Mouse (Mus musculus) forebrain, embryonic 15.5 days (tissue): ENCODE measurements at regions not wholly inside any gene's neighbourhood (a gene's known extent, or its start where the extent isn't known, plus 50 kb on each side); places are given as distances from the start of the nearest gene placed in this dataset.
A peak's percentile ranks its signal among the peaks of the same experiment; 100 is the strongest.

Experiments
- ATAC-seq: fragments of 200-750 bp; cut with Nextera tagmentation; replicated peaks from 2 replicates; pipeline ENCODE4 v1.8.0; 2017; ENCODE audit warnings: mild to moderate bottlenecking, moderate TSS enrichment, moderate library complexity
- H3K27ac ChIP-seq: fragments of 300-500 bp; sonication (generic); replicated peaks from 2 replicates; pipeline ENCODE4 v1.5.1; 2015; ENCODE audit warnings: mild to moderate bottlenecking, inconsistent platforms
- H3K27me3 ChIP-seq: fragments of 300-500 bp; sonication (generic); 2 replicates; pipeline ENCODE4 v1.6.1; 2015; ENCODE audit warnings: inconsistent platforms
- H3K36me3 ChIP-seq: fragments of 300-500 bp; sonication (generic); 2 replicates; pipeline ENCODE4 v1.6.1; 2015; ENCODE audit warnings: mild to moderate bottlenecking, inconsistent platforms
- H3K4me1 ChIP-seq: fragments of 300-500 bp; sonication (generic); 2 replicates; pipeline ENCODE4 v1.6.1; 2015; ENCODE audit warnings: inconsistent platforms
- H3K4me2 ChIP-seq: fragments of 300-500 bp; sonication (generic); replicated peaks from 2 replicates; pipeline ENCODE4 v1.6.1; 2015; ENCODE audit warnings: mild to moderate bottlenecking, inconsistent platforms
- H3K4me3 ChIP-seq: fragments of 300-500 bp; sonication (generic); 2 replicates; pipeline ENCODE4 v1.5.1; 2015; ENCODE audit warnings: mild to moderate bottlenecking, inconsistent platforms
- H3K9ac ChIP-seq: fragments of 300-500 bp; sonication (generic); replicated peaks from 2 replicates; pipeline ENCODE4 v1.6.1; 2015; ENCODE audit warnings: mild to moderate bottlenecking, inconsistent platforms
- H3K9me3 ChIP-seq: fragments of 300-500 bp; sonication (generic); 2 replicates; pipeline ENCODE4 v1.6.1; 2016; ENCODE audit warnings: inconsistent platforms
- WGBS: fragments of 180-500 bp; shearing (Covaris S2); methylation state at CpG from one replicate; pipeline ENCODE4 v1.1.7; 2015; ENCODE audit warnings: mixed read lengths; 5-methylcytosine and 5-hydroxymethylcytosine counted together

DNA sequence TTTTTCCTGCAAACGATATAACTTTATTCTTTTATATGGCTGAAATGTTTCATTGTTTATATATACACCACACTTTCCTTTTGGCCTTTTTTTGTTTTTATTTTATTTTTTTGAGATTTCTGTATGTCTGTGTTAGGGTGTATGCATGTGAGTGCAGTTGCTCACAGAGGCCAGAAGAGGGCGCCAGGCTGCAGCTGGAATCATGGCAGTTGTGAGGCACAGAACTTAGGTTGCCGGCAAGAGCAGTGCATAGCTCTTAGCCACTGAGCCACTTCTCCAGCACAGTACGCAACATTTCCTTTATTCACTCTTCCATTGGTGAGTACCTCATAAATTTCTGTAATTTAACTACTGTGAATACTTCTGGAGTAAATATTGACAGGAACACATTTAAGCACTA is 100.8 kb upstream of the Mrps10 start:
- Histone ChIP-seq H3K9me3 (no peaks in the 10 kb centered on the region), H3K27ac (no peak overlapping the region), H3K4me3 (no peak overlapping the region), H3K36me3 (no peaks in the 10 kb centered on the region), H3K9ac (no peak overlapping the region), H3K4me1 (0 out of 2 replicates have a peak, but pooled peaks cover 4% of the 10 kb centered on the region), H3K4me2 (no peak overlapping the region), H3K27me3 (no peaks in the 10 kb centered on the region)
- WGBS = 91% methylated on average over 4 of the region's 4 CpGs
- ATAC-seq = no peak

DNA sequence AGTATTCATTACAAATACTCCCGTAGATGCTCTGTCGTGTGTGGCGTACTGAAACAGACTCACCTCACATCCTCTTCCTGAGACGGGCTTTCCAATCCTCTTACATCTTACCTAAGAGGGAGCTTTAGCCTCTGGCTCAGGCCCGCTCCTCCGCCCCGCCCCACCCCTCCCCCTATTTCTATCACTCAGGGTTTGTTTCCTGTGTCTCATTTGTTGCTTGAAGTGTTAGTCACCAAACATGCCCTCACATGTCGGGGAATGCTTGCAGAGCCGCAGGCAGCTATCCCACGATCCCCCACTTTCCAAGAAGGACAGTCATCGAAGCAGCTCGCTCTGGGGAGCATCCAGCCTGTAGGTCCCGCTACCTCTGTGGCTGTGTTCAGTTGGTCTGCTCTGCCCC is 101.6 kb upstream of the Mrps10 start:
- Histone ChIP-seq H3K9me3 (no peaks in the 10 kb centered on the region), H3K27me3 (no peaks in the 10 kb centered on the region), H3K27ac (no peak overlapping the region), H3K9ac (no peak overlapping the region), H3K4me3 (no peak overlapping the region), H3K4me1 (0 out of 2 replicates have a peak, but pooled peaks cover 2% of the 10 kb centered on the region), H3K36me3 (0 out of 2 replicates have a peak, but pooled peaks cover 3% of the 10 kb centered on the region), H3K4me2 (no peak overlapping the region)
- 97% methylated on average over 13 of the region's 13 CpGs for WGBS
- ATAC-seq = no peak

DNA sequence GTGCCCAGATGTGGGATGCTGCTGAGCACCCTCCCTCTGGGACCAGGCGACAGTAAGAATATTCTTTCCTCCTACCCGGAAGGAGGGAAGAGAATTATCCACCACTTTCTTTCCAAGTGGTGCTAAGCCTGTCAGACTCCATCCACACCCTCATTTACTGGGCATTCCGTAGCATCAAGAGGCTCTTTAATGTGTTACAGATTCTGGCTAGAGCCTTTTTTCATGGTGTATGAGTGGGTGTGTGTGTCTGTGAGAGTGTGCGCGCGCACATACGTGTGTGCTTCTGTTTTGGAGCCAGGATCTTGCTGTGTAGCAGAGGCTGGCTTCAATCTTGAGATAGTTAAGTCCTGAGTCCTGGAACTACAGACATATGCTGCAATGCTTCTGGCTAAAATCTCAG is 102.4 kb upstream of the Mrps10 start:
- H3K36me3 ChIP-seq = 0 out of 2 replicates have a peak, but pooled peaks cover 3% of the 10 kb centered on the region
- no peak overlapping the region for H3K9ac ChIP-seq
- no peak overlapping the region for H3K4me2 ChIP-seq
- ATAC-seq = no peak
- 92% methylated on average over 7 of the region's 7 CpGs for WGBS
- H3K27ac ChIP-seq = no peak overlapping the region
- no peaks in the 10 kb centered on the region for H3K9me3 ChIP-seq
- no peak overlapping the region for H3K4me3 ChIP-seq
- H3K27me3 ChIP-seq = no peaks in the 10 kb centered on the region
- H3K4me1 ChIP-seq = no peaks in the 10 kb centered on the region

DNA sequence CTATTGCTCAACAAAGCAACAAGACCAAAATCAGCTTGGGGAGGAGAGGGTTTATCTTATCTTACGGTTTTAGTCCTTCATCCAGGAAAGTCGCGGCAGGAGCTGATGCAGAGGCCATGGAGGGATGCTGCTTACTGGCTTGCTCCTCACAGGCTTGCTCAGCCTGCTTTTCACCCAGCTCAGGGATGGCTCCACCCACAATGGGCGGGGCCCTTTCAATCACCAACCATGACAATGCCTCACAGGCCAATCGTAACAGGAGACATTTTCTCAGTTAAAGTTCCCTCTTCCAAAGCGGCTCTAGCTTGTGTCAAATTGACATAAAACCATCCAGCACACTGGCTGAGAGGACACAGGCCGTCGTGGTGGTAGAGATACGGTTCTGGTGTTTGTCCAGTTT is 105.7 kb upstream of the Mrps10 start:
- ATAC-seq = no peak
- Histone ChIP-seq H3K4me2 (no peak overlapping the region), H3K36me3 (0 out of 2 replicates have a peak, but pooled peaks cover 3% of the 10 kb centered on the region), H3K9me3 (no peaks in the 10 kb centered on the region), H3K4me1 (no peaks in the 10 kb centered on the region), H3K9ac (no peak overlapping the region), H3K4me3 (no peak overlapping the region), H3K27ac (no peak overlapping the region), H3K27me3 (no peaks in the 10 kb centered on the region)
- 94% methylated on average over 9 of the region's 9 CpGs for WGBS

DNA sequence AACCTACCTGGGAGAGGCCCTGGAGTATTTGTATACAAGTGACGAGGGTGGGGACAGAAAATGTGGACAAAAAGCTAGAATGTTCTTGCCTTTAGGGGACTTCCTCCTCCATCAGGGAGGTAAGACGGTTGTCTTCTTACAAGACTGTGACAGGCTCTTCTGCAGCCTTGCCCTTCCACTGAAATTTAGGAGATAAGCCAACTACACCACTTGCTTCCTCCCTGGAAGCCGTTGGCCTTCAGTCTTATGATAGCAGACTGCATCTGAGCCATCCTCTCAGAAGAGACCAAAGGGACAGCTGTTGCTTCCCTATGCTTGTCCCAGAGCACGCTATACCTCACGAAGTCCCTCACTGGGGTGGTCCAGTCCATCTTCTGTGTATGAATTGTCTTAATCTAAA is 106.5 kb upstream of the Mrps10 start:
- Histone ChIP-seq H3K4me1 (no peaks in the 10 kb centered on the region), H3K27me3 (no peaks in the 10 kb centered on the region), H3K9ac (no peak overlapping the region), H3K36me3 (0 out of 2 replicates have a peak, but pooled peaks cover 3% of the 10 kb centered on the region), H3K4me2 (no peak overlapping the region), H3K9me3 (no peaks in the 10 kb centered on the region), H3K27ac (no peak overlapping the region), H3K4me3 (no peak overlapping the region)
- ATAC-seq = no peak
- 94% methylated on average over 5 of the region's 5 CpGs for WGBS

DNA sequence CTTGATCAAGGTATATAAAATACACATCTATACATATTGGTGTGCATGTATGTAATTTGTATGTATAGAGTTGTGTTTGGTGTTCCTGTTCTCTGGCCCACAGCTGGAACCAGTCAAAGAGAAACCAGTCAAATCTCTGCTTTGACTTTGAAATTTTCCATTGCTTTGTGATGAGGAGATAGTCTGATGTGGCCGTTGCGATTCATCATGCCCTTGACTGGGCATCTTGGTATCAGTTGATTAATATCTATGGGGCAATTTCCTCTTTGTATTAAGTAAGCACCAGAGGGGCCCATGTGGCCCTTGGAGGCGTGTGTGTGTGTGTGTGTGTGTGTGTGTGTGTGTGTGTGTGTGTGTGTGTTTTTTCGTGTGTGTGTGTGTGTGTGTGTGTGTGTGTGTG is 107.7 kb upstream of the Mrps10 start:
- ATAC-seq = no peak
- 0 out of 2 replicates have a peak, but pooled peaks cover 3% of the 10 kb centered on the region for H3K36me3 ChIP-seq
- WGBS = 87% methylated on average over 4 of the region's 4 CpGs
- H3K4me1 ChIP-seq = no peaks in the 10 kb centered on the region
- no peaks in the 10 kb centered on the region for H3K9me3 ChIP-seq
- no peak overlapping the region for H3K4me3 ChIP-seq
- H3K27me3 ChIP-seq = no peaks in the 10 kb centered on the region
- H3K27ac ChIP-seq = no peak overlapping the region
- H3K4me2 ChIP-seq = no peak overlapping the region
- H3K9ac ChIP-seq = no peak overlapping the region

DNA sequence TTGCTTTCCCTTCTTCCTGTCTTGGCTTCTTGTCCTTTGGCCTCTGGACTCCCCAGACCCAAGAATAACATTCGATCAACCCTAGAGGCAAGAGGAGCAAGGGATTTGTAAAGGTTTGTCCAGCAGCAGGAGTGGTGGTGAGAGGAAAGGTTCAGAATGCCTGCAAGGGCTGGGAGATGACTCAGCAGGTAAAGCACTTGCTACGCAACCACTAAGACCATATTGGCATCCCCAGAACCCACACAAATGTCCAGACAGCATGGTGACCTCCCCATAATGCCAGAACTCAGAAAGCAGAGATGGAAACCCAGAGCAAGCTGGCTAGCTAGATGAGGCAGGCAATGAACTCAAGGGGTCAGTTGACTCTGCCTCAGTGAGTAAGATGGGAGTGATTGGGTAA is 110.4 kb upstream of the Mrps10 start:
- H3K36me3 ChIP-seq = 0 out of 2 replicates have a peak, but pooled peaks cover 3% of the 10 kb centered on the region
- no peaks in the 10 kb centered on the region for H3K27me3 ChIP-seq
- no peak overlapping the region for H3K9ac ChIP-seq
- no peak for ATAC-seq
- no peak overlapping the region for H3K27ac ChIP-seq
- WGBS = 96% methylated on average over 2 of the region's 2 CpGs
- no peaks in the 10 kb centered on the region for H3K4me1 ChIP-seq
- H3K4me3 ChIP-seq = no peak overlapping the region
- no peak overlapping the region for H3K4me2 ChIP-seq
- no peaks in the 10 kb centered on the region for H3K9me3 ChIP-seq

DNA sequence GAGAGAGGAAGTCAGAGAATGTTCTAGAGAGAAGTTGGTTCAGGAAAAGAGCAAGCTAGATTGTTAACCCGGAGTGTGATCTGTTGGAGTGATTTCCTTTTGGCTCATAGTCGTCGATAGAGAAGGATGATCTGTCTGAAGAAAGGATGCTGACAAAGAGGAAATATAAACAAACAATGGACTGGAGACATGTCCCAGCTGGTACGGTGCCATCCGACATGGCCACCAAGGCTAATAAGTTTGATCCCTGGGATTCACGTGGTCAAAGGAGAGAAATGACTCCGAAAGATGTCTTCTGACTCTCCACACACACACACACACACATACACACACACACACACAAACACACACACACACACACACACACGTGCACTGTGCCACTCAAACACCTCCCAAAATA is 113.5 kb upstream of the Mrps10 start:
- no peak overlapping the region for H3K9ac ChIP-seq
- H3K4me2 ChIP-seq = no peak overlapping the region
- H3K36me3 ChIP-seq = no peaks in the 10 kb centered on the region
- H3K27me3 ChIP-seq = no peaks in the 10 kb centered on the region
- H3K27ac ChIP-seq = no peak overlapping the region
- 0 out of 2 replicates have a peak, but pooled peaks cover 3% of the 10 kb centered on the region for H3K4me1 ChIP-seq
- no peak overlapping the region for H3K4me3 ChIP-seq
- no peak for ATAC-seq
- WGBS = 81% methylated on average over 8 of the region's 8 CpGs
- H3K9me3 ChIP-seq = no peaks in the 10 kb centered on the region

DNA sequence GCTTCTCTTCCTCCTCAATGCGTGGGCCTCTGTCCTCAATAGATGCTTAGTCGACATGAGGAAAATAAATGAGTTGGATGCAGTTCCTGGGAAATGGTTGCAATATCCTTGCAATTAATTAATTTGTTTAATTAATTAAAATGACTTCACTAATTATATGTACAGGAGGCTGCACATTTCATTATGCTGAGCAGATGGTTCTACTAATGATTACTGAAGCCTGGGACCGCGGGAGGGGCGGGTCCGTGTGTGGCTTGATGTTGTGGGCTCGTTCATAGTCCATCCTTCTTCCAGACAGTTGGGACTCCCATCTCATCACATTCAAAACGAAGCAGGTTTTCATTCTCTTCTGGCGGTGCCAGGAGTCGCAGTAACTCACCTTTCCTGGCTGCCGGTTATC is 114.7 kb upstream of the Mrps10 start:
- Histone ChIP-seq H3K9me3 (no peaks in the 10 kb centered on the region), H3K9ac (no peak overlapping the region), H3K27ac (no peak overlapping the region), H3K4me1 (0 out of 2 replicates have a peak, but pooled peaks cover 3% of the 10 kb centered on the region), H3K27me3 (no peaks in the 10 kb centered on the region), H3K4me2 (no peak overlapping the region), H3K4me3 (no peak overlapping the region), H3K36me3 (no peaks in the 10 kb centered on the region)
- peak; percentile 63; the same call in 1 of the 2 replicates for ATAC-seq
- WGBS = 58% methylated on average over 11 of the region's 11 CpGs

DNA sequence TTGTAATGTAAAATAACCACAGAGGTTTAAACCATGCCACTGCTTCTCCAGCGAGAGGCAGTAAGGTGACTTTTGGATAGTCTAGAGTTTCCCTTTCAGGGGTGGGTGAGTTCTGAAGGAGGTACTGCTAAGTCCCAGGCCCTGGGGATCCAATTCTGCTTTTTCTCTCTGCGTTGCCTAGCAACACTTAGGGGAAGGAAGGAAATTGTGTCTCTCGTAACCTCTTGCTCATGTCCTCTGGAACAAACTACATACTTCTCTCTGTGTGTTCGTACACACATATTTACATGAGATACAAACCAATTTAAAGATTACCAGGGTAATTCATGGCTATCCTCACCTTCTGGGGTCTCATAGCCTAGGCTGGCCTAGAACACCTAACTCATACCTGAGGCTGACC is 118.7 kb upstream of the Mrps10 start:
- Histone ChIP-seq H3K9me3 (no peaks in the 10 kb centered on the region), H3K27me3 (no peaks in the 10 kb centered on the region), H3K4me1 (peaks cover 3% of the 10 kb centered on the region; the same call in 1 of the 2 replicates), H3K36me3 (no peaks in the 10 kb centered on the region), H3K9ac (no peak overlapping the region), H3K27ac (no peak overlapping the region), H3K4me2 (no peak overlapping the region), H3K4me3 (no peak overlapping the region)
- WGBS = 79% methylated on average over 4 of the region's 4 CpGs
- no peak for ATAC-seq

DNA sequence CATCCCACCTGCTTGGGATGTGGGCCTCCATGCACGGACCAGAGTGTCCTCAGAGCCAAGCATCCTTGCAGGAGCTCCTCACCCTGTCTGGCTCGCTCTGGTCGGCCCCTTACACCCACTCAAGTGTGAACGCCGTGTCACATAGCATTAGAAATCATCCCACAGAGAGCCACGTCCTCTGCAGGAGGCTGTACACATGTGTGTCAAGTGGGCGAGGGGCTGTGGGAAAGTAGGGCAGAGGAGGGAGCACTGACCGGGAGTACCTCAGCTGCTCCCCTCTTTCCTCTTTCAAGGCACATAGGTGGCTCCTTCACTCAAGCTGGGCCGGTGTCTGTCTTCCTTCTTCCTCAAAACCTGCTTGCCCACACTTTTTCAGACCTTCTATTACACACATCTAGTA is 119.5 kb upstream of the Mrps10 start:
- H3K9ac ChIP-seq = no peak overlapping the region
- no peaks in the 10 kb centered on the region for H3K36me3 ChIP-seq
- H3K9me3 ChIP-seq = no peaks in the 10 kb centered on the region
- no peak overlapping the region for H3K4me3 ChIP-seq
- no peak for ATAC-seq
- no peak overlapping the region for H3K4me2 ChIP-seq
- peaks cover 3% of the 10 kb centered on the region; the same call in 1 of the 2 replicates for H3K4me1 ChIP-seq
- 88% methylated on average over 9 of the region's 9 CpGs for WGBS
- no peaks in the 10 kb centered on the region for H3K27me3 ChIP-seq
- no peak overlapping the region for H3K27ac ChIP-seq

DNA sequence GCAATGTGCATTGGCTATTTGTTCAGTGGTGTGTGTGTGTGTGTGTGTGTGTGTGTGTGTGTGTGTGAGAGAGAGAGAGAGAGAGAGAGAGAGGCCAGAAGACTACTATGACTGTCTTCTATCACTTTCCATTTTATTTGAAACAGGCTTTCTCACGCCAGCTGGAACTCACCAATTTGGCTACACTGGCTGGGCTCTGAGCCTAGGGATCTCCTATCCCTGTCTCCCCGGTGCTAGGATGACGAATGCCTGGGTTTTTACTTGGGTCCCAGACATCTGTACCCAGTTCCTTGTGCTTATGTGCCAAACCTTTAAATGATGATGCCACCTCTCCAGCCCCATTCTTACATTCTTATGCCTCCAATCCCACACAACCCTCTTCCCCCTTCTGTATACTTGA is 120.6 kb upstream of the Mrps10 start:
- Histone ChIP-seq H3K36me3 (no peaks in the 10 kb centered on the region), H3K9ac (no peak overlapping the region), H3K27me3 (no peaks in the 10 kb centered on the region), H3K9me3 (no peaks in the 10 kb centered on the region), H3K4me2 (no peak overlapping the region), H3K4me3 (no peak overlapping the region), H3K4me1 (peaks cover 3% of the 10 kb centered on the region; the same call in 1 of the 2 replicates), H3K27ac (no peak overlapping the region)
- no peak for ATAC-seq
- 66% methylated on average over 3 of the region's 3 CpGs for WGBS

DNA sequence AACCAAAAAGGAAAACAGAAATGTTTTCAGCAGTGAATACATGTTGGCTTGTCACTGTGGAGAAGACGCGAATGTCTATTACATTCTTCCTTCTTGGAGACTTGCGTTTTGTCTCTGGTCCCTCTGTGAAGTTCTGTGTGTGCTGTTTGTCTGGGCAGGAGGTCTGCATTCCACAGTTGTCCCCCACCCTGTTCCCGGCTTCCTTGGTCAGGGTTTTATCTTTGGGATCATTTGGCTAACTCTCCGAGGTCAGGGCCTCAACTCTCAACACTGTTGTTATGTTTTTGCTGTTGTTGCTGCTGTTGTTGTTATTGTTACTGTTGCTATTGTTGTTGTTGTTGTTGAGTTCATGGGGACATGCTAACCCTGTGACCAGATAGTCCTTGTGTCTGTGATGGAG is 121.2 kb upstream of the Mrps10 start:
- Histone ChIP-seq H3K9me3 (no peaks in the 10 kb centered on the region), H3K27ac (no peak overlapping the region), H3K4me2 (no peak overlapping the region), H3K9ac (no peak overlapping the region), H3K4me3 (no peak overlapping the region), H3K36me3 (no peaks in the 10 kb centered on the region), H3K27me3 (no peaks in the 10 kb centered on the region), H3K4me1 (peaks cover 3% of the 10 kb centered on the region; the same call in 1 of the 2 replicates)
- WGBS = 92% methylated on average over 5 of the region's 5 CpGs
- ATAC-seq = no peak
